Mouse (Mus musculus): ENCODE results near the gene Rab8b.
"Not testable (repeated sequence)": the region's sequence is repeated elsewhere in the genome, so short reads cannot be mapped to it uniquely, and the experiment has no call there.

Rab8b gene

GRCm38 (mm10) chr9:66884609-66885008 is 34.9 kb downstream of the Rab8b start:
- DNase-seq = no peak

GRCm38 (mm10) chr9:66883500-66883899 is 36.0 kb downstream of the Rab8b start:
- no peak for DNase-seq

- no peak for DNase-seq
These were observed 37.1 kb downstream of the Rab8b start for GRCm38 (mm10) chr9:66882406-66882821.

GRCm38 (mm10) chr9:66881858-66882257 is 37.6 kb downstream of the Rab8b start:
- no peak for DNase-seq

- no peak for DNase-seq
These were observed 38.7 kb downstream of the Rab8b start for GRCm38 (mm10) chr9:66880752-66881151.

- no peak for DNase-seq
These were observed 40.0 kb downstream of the Rab8b start for GRCm38 (mm10) chr9:66879486-66879885.

GRCm38 (mm10) chr9:66878899-66879298 is 40.6 kb downstream of the Rab8b start:
- no peak for DNase-seq

GRCm38 (mm10) chr9:66876577-66876976 is 42.9 kb downstream of the Rab8b start:
- no peak for DNase-seq

- no peak for DNase-seq
These were observed 45.2 kb downstream of the Rab8b start for GRCm38 (mm10) chr9:66874297-66874696.

GRCm38 (mm10) chr9:66873531-66873930 is 46.0 kb downstream of the Rab8b start:
- DNase-seq = no peak

GRCm38 (mm10) chr9:66873009-66873408 is 46.5 kb downstream of the Rab8b start:
- DNase-seq = not testable (repeated sequence)

GRCm38 (mm10) chr9:66872015-66872727 is 47.3 kb downstream of the Rab8b start:
- no peak for DNase-seq

GRCm38 (mm10) chr9:66864708-66865107 is 54.8 kb downstream of the Rab8b start:
- no peak for DNase-seq

GRCm38 (mm10) chr9:66863456-66863855 is 56.0 kb downstream of the Rab8b start:
- no peak for DNase-seq

GRCm38 (mm10) chr9:66862202-66862601 is 57.3 kb downstream of the Rab8b start:
- no peak for DNase-seq

GRCm38 (mm10) chr9:66861104-66861767 is 58.3 kb downstream of the Rab8b start:
- no peak for DNase-seq

- DNase-seq = no peak
These were observed 60.0 kb downstream of the Rab8b start for GRCm38 (mm10) chr9:66859523-66859922.

- no peak for DNase-seq
These were observed 63.6 kb downstream of the Rab8b start for GRCm38 (mm10) chr9:66855865-66856264.

- DNase-seq = no peak
These were observed 66.9 kb downstream of the Rab8b start for GRCm38 (mm10) chr9:66852592-66852991.

- no peak for DNase-seq
These were observed 68.5 kb downstream of the Rab8b start for GRCm38 (mm10) chr9:66850966-66851365.

- no peak for DNase-seq
These were observed 72.7 kb downstream of the Rab8b start for GRCm38 (mm10) chr9:66846822-66847221.

GRCm38 (mm10) chr9:66835097-66835480 is 84.4 kb downstream of the Rab8b start:
- peak; percentile 50 for DNase-seq

- peak; percentile 98 for DNase-seq
These were observed 85.0 kb downstream of the Rab8b start, which contains the start of gene Aph1c for GRCm38 (mm10) chr9:66834318-66835096. Gene Aph1c (minus strand): TSS chr9:66834726.

GRCm38 (mm10) chr9:66833851-66834250 is 85.6 kb downstream of the Rab8b start:
- DNase-seq = no peak
